Mouse (Mus musculus): ENCODE results near the gene Sspn.

Sspn gene

DNA sequence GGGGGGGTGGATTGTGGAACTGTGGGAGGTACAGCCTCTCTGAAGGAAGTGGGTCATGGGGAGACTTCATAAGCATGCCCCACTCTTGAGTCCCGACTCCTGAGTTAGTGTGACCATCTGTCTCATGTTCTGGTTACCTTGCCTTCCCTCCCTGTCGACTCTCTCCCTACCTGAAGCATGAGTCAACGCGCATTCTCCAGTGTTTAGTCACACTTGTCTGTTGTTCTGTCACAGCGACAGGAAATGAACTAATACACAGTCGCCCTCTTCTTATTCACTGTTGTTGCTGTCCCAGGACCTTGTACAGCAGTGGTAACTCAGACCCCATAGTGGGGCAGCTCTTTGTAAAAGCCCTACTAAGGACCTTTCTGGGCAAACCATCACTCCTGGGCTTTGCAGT, 41.4 kb downstream of the Sspn start:
- no peak for DNase-seq (ENCODE audit: low read depth, low spot score)

DNA sequence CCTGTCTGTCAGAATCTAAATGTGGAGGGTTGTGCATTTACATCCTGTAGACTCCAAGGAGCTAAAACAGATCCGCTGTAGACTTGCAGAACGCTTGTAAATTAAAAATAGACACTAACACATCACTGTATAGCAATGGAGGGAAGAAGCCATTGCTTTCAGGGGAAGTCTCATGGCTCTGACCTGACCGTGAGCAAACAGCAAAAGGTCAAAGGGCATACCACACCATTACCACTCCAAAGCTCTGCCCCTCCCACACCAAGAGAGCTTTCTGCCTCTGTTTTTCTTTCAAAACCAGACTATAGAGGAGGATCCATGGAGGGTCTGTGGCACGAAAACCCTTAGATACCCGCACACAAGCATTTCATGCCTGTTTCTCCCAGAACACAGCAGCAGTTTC, 41.9 kb downstream of the Sspn start:
- no peak for DNase-seq (ENCODE audit: low read depth, low spot score)

DNA sequence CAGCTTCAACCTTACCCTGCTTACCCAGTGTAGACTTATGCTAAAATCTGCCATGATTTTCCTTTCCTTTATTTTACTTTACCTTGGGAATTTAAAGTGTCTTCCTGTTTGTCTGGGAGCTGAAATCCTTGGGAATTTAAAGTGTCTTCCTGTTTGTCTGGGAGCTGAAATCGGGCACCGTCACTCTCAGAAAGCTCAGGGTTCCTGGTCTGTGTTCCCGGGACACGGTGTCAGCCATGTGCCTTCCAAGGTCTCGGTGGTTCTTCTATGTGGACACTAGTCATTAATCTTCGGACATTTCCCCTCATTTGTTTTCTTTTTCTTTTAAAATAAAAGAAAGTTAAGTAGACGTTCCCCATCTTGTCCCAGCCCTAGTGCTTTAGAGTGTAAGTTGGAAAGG, 43.3 kb downstream of the Sspn start:
- no peak for DNase-seq (ENCODE audit: low read depth, low spot score)

DNA sequence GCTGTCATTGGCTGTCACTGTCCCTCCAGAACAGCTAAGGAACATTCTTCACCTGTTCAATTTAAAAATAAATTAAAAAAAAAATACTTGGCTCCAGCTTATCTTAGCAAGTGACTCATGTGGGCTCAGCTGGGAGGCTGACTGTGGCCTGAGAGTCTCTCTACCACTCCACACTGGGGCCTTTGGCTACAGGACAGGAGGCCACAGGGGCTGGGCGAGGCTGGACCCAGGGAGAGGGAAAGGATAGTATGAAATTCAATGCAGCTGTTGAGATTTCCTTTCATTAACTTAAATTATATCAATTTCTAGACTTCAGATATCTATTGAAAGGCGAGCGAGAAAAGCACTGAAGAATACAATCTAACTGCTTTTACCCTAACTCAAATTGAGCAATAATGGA, 45.9 kb downstream of the Sspn start:
- DNase-seq (ENCODE audit: low read depth, low spot score) = no peak

DNA sequence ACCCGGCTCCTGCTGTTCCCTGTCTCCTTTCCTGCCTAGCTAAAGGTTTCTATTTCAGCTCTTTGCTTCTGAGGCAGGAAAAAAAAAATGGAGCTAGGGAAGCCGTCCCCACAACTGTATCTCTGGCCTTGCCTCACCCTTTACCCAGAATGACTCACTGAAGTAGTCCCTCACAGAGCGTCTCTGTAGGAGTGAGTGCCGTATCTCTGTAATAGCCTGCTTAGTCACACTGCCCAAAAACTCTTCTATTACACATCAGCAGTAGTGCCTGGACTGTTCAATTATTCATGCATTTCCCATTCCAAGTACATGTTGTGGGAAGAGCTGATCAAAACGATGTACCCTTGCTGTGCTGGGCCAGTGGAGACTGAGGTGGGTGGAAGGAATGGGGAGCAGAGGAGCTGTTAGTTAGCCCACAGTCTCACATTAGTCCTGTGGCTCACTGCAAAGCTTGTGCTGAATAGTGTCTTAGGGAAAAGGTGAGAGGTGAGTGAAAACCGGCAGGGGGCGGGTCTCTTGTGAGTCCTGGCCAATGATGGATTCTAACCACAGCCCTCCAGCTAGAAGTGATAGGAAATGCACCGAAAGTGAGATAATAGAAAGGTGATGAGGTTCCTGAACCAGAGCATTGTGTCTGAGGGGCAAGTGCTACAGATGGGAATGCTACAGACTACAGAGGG, 46.5 kb downstream of the Sspn start:
- peak; percentile 25 for DNase-seq (ENCODE audit: low read depth, low spot score)

DNA sequence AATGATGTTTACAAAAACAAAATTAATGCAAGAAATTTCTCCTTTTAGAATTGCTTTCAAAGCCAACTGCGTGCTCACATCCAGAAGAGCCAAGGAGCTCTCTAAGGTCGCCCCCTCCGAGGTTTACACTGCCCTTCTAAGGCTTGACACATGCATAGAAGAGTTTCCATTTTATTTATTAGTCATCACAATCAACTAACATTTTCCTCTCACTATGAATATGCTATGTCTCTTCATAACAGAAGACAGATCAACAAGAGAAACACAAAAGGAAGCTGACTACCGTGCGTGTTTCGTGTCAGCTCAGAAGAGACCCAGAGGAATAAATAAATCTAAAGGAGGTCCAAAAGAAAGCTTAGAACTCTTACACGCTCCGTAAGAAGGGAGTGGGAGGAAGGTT, 49.6 kb downstream of the Sspn start:
- no peak for DNase-seq (ENCODE audit: low read depth, low spot score)

DNA sequence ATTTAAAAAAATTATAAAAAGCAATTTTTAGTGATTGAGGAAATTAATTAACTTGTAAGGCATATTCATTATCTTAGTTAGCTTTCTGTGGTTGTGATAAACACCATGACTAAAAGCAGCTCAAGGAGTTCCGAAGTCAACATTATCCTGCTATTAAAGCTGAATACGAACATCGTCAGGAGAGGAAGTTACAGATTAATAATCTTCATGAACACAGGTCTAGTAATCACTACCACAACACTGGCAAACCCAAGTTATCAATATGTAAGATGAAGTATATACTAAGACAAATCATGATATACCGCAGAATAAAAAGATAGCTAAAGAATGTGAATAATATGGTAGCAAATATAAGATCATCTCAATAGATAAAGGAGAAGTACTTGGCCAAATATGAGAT, 50.9 kb downstream of the Sspn start:
- no peak for DNase-seq (ENCODE audit: low read depth, low spot score)

DNA sequence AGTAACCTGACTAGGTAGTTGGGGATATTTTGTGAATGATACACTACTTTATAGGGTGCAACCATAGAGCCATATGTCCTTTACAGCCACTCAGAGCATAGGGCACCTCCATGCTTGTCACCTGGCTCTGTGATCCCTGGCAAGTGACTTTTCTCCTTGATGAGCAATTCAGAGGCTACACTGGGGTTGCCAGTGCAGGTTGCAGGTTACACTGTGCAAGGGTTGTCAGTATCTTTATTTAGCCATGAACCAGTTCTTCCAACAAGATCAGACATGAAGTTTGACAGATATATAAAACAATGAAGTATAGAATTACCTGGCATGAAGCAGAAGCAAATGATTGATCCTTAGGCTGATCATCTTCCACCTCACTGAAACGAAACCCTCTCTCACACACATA, 59.1 kb downstream of the Sspn start:
- DNase-seq (ENCODE audit: low read depth, low spot score) = no peak

DNA sequence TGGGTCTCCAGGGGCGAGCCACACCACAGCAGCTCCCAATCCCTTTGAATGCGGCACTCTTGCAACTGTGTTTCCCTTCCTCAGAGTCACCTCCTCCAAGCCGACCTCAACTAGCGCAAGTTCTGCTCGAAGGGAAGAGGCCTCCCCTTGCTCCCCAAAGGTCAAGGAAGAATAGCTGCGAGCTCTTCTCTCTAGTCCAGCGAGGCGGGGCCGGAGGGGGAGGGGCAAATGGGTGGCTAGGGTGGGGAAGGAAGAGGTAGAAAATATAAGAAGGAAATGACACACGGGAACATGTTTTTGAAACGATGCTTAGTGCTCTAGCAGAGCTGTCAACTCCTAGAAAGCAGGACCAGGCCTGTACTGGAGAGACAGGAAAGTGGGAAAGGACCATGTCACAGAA, 61.1 kb downstream of the Sspn start:
- DNase-seq (ENCODE audit: low read depth, low spot score) = no peak

DNA sequence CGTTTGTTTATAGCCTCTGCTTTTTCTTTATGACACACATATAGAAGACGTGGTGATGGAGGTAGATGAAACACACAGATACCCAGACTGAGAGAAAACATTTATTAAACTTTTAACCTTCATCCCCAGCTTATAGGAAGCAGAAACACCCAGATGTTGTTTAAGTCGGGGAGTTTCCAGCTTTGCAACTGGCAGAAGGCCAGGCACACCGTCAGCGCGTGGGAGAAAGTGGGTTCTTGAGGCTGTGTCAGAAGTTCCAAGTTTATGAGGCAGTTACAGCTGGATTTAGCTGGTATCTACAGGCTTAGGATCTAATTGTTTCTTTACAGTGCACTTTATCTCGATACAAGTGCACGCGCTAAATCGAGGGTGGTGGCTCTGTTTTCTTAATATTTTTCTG, 61.5 kb downstream of the Sspn start:
- no peak for DNase-seq (ENCODE audit: low read depth, low spot score)

DNA sequence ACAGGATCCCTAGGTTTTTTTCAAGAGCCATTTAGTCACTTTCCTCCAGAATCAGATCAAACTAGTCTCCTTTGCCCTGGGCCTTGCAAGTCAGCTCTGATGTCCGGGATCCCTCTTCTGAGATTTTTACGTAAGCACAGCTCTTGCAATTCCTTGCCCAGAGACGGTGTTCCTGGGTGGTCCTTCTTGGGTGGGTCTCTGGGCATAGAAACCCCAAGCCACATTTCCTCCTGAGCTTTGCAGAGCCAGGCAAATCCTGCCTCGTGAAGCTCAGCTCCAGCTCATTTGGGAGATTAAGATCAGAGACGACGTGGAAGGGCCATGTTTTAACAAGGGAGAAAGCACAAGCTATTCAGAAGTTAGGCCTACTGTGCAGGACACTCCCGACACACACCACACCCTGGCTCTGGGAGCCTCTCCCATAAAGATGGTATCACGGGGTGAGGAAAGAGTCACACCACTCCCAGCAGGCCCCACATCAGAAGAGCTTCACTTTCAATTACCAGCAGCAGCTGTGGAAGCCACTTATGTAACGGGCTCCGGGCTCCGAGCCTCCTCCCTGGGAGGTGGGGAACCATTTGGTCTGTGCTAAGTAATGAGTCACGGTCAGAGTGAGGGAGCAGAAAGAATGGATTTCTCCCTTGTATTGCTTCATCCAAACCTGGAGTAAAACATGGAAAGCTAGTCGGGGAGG, 67.0 kb downstream of the Sspn start:
- peak; percentile 64 for DNase-seq (ENCODE audit: low read depth, low spot score)

DNA sequence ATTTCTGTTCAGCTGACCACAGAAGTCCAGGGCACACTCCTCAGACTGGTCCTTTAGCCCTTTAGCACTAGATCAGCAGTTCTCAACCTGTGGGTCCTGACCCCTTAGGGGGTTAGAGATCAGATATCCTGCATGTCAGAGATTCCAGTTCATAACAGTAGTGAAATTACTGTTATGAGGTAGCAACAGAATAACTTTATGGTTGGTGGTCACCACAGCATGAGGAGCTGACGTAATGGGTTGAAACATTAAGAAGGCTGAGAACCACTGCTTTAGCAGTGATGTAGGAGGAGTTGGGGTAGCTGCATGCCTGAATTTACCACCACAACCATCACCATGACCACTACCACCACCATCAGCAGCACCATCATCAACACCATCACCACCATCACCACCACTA, 69.3 kb downstream of the Sspn start:
- DNase-seq (ENCODE audit: low read depth, low spot score) = no peak

DNA sequence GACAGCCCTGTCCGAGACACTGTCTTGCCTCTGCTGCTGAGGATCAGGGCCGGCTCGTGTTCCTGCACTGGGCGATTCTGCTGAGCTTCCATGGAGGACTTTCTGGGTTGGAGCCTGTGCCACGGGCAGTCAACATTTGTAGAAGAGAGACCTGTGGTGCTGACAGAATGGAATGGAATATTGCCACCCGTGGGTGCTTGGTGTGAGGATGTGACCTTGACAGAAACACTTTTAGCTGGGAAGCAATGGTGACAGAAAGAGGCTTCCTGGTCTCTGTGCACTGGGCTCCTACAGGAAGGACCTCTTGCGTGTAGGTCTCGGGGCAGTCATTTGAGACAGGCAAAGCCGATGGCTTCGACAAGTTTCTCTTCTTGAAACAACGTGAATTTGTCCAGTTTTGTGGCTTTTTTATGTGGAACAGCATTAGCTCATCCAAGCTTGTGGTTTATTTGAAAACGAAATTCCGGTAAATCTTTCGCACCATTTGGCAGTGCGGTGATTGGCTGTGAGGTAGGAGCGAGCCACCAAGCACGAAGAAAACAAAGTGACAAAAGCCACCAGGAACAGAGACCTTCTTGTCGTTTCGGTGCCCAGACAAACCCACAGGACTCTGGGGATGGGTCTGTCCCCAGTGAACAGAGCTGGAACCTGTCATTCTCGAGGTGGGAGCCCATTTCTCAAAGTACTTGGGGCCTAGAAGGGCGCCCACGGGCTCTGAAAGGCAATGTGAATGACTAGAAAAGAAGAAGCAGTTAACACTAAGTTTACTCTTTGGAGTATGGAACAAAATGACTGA, 70.2 kb downstream of the Sspn start:
- DNase-seq (ENCODE audit: low read depth, low spot score) = no peak

DNA sequence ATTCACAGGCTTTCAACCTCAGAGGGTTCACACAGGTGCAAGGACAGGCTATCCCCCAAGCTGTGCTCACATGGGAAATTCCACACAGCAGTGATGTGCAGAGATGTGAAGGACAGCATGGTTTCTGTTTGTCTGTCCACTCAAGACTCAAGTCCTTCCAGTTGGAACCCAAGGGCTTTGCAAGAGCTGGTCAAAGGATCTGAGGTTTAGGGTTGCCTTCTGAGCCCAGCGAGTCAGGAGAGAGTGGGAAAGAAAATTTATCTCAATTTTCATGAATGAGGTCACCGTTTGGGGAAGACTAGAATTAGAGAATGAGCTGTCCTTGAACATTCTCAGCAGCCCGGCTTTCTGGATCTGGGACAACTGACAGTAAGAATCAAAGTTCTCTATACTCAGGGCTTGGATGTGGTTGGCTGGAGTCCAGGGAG, 72.7 kb downstream of the Sspn start:
- no peak for DNase-seq (ENCODE audit: low read depth, low spot score)

DNA sequence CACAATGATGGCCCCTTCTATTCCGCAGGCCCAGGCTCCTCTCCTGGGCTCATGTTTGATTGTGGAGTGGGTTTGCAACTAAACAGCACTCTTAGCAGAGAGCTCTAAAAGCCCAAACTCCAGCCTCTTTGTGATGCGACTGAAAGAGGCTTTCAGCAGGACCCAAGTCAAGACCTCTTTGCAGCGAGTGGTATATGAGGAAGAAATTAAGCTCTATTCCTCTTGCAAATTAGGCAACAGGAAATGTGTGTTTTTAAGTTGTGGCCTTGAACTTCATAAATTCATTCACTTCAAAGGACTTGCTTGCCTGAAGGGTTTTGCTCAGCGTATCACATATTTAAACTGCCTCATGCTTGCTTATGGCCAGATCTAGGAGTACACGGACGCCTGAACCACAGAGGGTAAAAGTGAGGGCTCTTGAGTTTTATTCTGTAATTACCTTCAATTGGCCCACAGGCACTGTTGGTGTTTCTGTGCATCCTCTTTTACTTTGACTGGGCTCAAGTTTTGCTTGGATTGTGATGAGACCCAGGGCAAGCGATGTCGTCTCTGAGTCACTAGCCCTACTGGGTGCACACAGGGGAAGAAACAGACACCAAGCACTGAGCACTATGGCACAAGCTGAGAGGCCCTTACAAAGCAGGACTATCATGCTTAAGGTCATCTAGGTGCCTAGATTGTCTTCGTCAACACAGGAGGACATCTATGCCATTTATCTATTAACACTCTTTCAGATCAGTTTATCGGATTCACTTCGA, 73.9 kb downstream of the Sspn start:
- DNase-seq (ENCODE audit: low read depth, low spot score) = no peak

DNA sequence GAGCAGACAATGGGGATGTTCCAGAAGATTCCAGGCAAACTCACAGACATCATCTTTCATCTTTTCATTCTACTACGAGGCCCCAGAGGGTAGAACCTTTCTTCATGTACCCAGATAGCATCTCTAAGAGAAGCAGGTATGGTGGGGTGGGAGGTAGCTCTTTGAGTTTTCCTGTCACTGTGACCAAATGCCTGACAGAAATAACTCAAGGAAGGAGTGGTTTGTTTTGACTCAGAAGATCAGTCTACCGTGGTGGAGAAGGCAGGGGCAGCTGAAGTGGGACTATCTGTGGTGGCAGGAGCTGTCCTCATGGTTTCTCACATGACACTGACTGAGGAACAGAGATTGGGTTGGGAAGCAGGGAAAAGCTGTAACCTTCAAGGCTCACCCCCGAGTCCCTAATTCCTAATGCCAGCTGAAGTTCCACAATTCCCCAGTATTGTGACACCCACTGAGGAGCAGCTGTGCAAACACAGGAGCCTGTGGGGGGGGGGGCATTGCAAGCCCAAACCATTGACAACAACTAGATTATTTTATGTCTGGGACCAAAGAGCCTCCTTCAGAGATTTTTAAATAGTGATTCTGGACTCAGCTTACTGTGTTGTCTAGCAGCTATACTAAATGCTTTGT, 74.6 kb downstream of the Sspn start:
- no peak for DNase-seq (ENCODE audit: low read depth, low spot score)

DNA sequence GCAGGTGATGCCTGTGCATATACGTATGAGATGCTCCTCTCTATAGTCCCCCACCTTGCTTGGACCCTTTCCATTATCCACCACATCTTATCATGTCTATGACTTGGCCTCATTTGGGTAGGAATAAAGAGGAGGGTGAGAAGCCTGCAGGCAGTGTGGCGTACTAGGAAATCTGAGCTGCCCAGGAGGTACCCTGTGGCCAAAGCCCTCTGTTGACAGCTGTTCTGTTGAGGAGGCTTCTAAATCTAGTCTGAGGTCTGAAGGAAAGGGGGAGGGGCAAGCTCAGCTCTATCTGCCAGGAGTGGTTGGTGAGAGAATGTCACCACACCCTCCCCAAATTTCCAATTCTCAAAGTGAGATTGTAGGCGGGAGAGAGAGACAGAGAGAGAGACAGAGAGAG, 75.3 kb downstream of the Sspn start:
- DNase-seq (ENCODE audit: low read depth, low spot score) = no peak

DNA sequence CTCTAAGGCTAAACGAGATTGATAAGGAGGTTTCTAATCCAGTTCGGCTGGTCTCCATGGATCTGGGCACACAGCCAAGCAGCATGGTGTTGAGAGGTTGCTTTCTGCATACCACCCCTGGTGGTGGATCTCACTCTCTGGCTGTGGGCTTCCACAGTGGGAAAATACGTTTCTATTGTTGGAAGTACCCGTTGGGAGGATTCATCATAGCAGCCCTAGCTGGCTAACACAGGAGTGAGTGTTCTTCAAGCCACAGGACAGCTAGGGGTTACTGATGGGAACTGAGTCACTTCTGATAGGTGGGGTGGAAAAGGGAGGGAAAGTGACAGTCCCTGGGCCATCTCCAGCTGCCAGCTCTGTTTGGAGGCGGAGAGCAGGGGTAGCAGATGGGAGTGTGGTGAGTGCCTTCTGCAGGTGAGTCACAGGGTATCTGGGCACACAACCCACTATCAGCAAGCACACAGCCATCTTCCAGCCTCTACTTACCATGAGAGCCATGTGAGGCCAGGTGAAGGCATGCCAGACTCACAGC, 77.1 kb downstream of the Sspn start:
- no peak for DNase-seq (ENCODE audit: low read depth, low spot score)

DNA sequence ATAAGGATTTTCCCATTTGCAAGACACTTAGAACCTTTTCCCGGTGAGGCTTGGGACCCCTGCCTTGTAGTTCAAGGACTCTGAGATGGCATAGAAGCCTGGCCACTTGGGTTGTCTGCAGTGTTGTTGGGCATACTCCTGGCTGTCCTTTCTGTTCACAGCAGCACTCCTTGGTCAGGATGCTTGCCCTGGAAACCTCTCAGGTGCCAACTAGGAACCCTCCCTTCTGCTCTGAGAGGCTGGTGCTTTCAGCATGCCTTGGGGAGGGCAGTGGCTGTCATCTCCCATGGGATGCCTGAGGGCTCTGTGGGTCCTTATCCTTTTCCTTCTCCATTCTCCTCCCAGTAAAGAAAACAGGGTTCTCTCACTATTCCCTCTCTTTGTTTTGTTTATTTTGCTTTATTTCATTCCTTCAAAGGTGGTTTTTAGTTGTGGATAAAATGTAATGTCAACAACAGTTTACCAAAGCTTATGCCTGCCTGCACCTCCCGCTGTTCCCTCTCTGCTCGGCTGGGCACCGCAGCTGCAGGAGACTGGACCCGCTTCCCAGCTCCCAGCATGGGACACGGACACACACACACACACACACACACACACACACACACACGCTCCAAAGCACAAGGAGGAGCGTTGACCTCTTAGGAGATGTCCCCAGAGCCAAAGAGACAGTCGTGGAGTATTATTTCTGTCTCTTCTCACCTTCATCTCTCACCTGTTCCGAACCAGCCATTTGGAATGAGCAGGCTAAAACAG, 77.9 kb downstream of the Sspn start:
- DNase-seq (ENCODE audit: low read depth, low spot score) = no peak

DNA sequence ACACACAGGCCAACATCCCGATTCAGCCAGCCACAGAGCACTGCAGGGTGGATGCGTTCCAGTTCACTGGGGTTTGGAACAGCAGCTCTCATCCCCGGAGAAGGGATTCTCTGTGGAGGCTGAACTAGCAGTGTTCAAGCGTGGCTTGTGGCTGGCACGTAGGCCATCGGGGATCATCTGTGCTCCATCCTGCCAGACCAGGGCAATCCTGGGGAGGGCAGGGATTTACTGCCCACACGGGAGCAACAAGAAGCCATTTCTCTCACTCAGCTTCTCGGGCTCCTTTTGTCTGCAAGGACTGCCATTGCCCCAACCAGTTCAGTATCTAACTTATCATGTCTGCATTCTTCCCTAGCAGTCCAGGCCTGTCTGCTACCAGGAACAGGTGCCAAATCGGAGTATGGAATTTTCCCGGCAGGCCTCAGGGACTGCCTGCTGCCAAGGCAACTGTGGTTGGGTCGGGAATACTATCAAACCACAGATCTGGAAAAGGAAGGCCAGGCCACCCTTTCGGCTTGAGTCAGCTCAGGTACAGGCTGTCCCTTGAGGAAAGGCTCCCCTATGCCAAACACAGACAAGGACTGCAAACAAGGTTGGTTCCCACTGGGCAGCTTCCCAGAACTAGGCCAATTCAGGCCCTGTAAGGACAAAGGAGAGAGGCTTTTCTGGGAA, 78.8 kb downstream of the Sspn start:
- DNase-seq (ENCODE audit: low read depth, low spot score) = no peak

Data from ZHBTc4 (cell line).